Mouse (Mus musculus): ENCODE measurements around the gene Hhex.

- TF ChIP-seq POLR2A (IDR thresholded peaks at IDR 0.05; ENCODE audit: borderline replicate concordance, extremely low read depth, insufficient read depth, insufficient read length, poor library complexity, severe bottlenecking) (no peak), CTCF (IDR thresholded peaks at IDR 0.05; ENCODE audit: borderline replicate concordance, extremely low read depth, insufficient read depth, insufficient read length) (no peak)
Observed at GRCm38 (mm10) chr19:37448212-37448611, 13.6 kb downstream of the Hhex start.

All from brain, embryonic 14.5 days (tissue).